Mouse (Mus musculus): ENCODE data around the gene Dbndd1. TPM values are rescaled to one million over a fixed set of nuclear protein-coding genes. Genes with fewer than 3 reads are reported as not detected.

Dbndd1 gene
- polyA plus RNA-seq, 1 experiment from 2014 or later = 85.6 TPM

- Histone ChIP-seq H3K27me3 (no peaks in the 10 kb centered on the region), H3K4me3 (no peak overlapping the region), H3K4me1 (replicated peaks) (peaks cover 37% of the 10 kb centered on the region), H3K9ac (no peak overlapping the region), H3K27ac (no peak overlapping the region), H3K4me2 (no peak overlapping the region), H3K9me3 (no peaks in the 10 kb centered on the region), H3K36me3 (peaks cover 60% of the 10 kb centered on the region)
- ATAC-seq (ENCODE audit: low FRiP score) = no peak
- WGBS = 68% methylated on average over 5 of the region's 5 CpGs
Measured at GRCm38 (mm10) chr8:123510819-123511218, 4.4 kb downstream of the Dbndd1 start.

- Histone ChIP-seq H3K27ac (no peak overlapping the region), H3K36me3 (peaks cover 97% of the 10 kb centered on the region), H3K27me3 (no peaks in the 10 kb centered on the region), H3K4me2 (no peak overlapping the region), H3K4me3 (no peak overlapping the region), H3K9ac (no peak overlapping the region), H3K4me1 (replicated peaks) (peaks cover 9% of the 10 kb centered on the region; the same call in 1 of the 2 replicates), H3K9me3 (no peaks in the 10 kb centered on the region)
- WGBS = 95% methylated on average over 5 of the region's 5 CpGs
- no peak for ATAC-seq (ENCODE audit: low FRiP score)
Measured at GRCm38 (mm10) chr8:123507153-123507552, 8.1 kb downstream of the Dbndd1 start.

- Histone ChIP-seq H3K36me3 (peaks cover 100% of the 10 kb centered on the region), H3K4me3 (no peak overlapping the region), H3K4me1 (replicated peaks) (0 out of 2 replicates have a peak, but pooled peaks cover 4% of the 10 kb centered on the region), H3K4me2 (no peak overlapping the region), H3K27me3 (no peaks in the 10 kb centered on the region), H3K9ac (no peak overlapping the region), H3K9me3 (no peaks in the 10 kb centered on the region), H3K27ac (no peak overlapping the region)
- no peak for ATAC-seq (ENCODE audit: low FRiP score)
- 83% methylated on average over 9 of the region's 9 CpGs for WGBS
Measured at GRCm38 (mm10) chr8:123505695-123506094, 9.6 kb downstream of the Dbndd1 start.

- peaks cover 100% of the 10 kb centered on the region for H3K36me3 ChIP-seq
- no peaks in the 10 kb centered on the region for H3K27me3 ChIP-seq
- H3K4me2 ChIP-seq = no peak overlapping the region
- no peak overlapping the region for H3K9ac ChIP-seq
- 72% methylated on average over 4 of the region's 4 CpGs for WGBS
- ATAC-seq (ENCODE audit: low FRiP score) = no peak
- no peak overlapping the region for H3K4me3 ChIP-seq
- no peaks in the 10 kb centered on the region for H3K4me1 ChIP-seq (replicated peaks)
- H3K27ac ChIP-seq = no peak overlapping the region
- H3K9me3 ChIP-seq = no peaks in the 10 kb centered on the region
Measured at GRCm38 (mm10) chr8:123505267-123505666, 10.0 kb downstream of the Dbndd1 start.

GRCm38 (mm10) chr8:123504591-123505195 is 10.6 kb downstream of the Dbndd1 start:
- H3K36me3 ChIP-seq = peaks cover 100% of the 10 kb centered on the region
- H3K4me1 ChIP-seq (replicated peaks) = no peaks in the 10 kb centered on the region
- no peak overlapping the region for H3K9ac ChIP-seq
- no peak overlapping the region for H3K4me3 ChIP-seq
- no peak overlapping the region for H3K27ac ChIP-seq
- no peaks in the 10 kb centered on the region for H3K27me3 ChIP-seq
- H3K9me3 ChIP-seq = no peaks in the 10 kb centered on the region
- 84% methylated on average over 9 of the region's 9 CpGs for WGBS
- no peak; the same call in 1 of the 2 replicates for ATAC-seq (ENCODE audit: low FRiP score)
- H3K4me2 ChIP-seq = no peak overlapping the region

- Histone ChIP-seq H3K4me2 (no peak overlapping the region), H3K27me3 (no peaks in the 10 kb centered on the region), H3K36me3 (peaks cover 100% of the 10 kb centered on the region), H3K9ac (no peak overlapping the region), H3K9me3 (no peaks in the 10 kb centered on the region), H3K4me3 (no peak overlapping the region), H3K4me1 (replicated peaks) (no peaks in the 10 kb centered on the region), H3K27ac (no peak overlapping the region)
- ATAC-seq (ENCODE audit: low FRiP score) = no peak
- 99% methylated on average over 6 of the region's 6 CpGs for WGBS
Measured at GRCm38 (mm10) chr8:123503801-123504467, 11.3 kb downstream of the Dbndd1 start.

- no peaks in the 10 kb centered on the region for H3K27me3 ChIP-seq
- H3K4me1 ChIP-seq (replicated peaks) = no peaks in the 10 kb centered on the region
- 94% methylated on average over 5 of the region's 5 CpGs for WGBS
- no peaks in the 10 kb centered on the region for H3K9me3 ChIP-seq
- no peak overlapping the region for H3K9ac ChIP-seq
- H3K27ac ChIP-seq = no peak overlapping the region
- H3K4me2 ChIP-seq = no peak overlapping the region
- no peak overlapping the region for H3K4me3 ChIP-seq
- no peak for ATAC-seq (ENCODE audit: low FRiP score)
- peaks cover 98% of the 10 kb centered on the region for H3K36me3 ChIP-seq
Measured at GRCm38 (mm10) chr8:123502192-123502591, 13.1 kb downstream of the Dbndd1 start.

- Histone ChIP-seq H3K9me3 (no peaks in the 10 kb centered on the region), H3K27ac (no peak overlapping the region), H3K4me3 (no peak overlapping the region), H3K4me1 (replicated peaks) (no peaks in the 10 kb centered on the region), H3K9ac (no peak overlapping the region), H3K36me3 (peaks cover 98% of the 10 kb centered on the region), H3K27me3 (no peaks in the 10 kb centered on the region), H3K4me2 (no peak overlapping the region)
- ATAC-seq (ENCODE audit: low FRiP score) = no peak
- WGBS = 96% methylated on average over 11 of the region's 11 CpGs
Measured at GRCm38 (mm10) chr8:123499556-123499955, 15.7 kb downstream of the Dbndd1 start.

GRCm38 (mm10) chr8:123498963-123499362 is 16.3 kb downstream of the Dbndd1 start:
- Histone ChIP-seq H3K27me3 (no peaks in the 10 kb centered on the region), H3K4me1 (replicated peaks) (no peaks in the 10 kb centered on the region), H3K9me3 (no peaks in the 10 kb centered on the region), H3K4me2 (no peak overlapping the region), H3K4me3 (no peak overlapping the region), H3K27ac (no peak overlapping the region), H3K36me3 (peaks cover 98% of the 10 kb centered on the region), H3K9ac (no peak overlapping the region)
- 92% methylated on average over 11 of the region's 11 CpGs for WGBS
- no peak for ATAC-seq (ENCODE audit: low FRiP score)

- no peak for ATAC-seq (ENCODE audit: low FRiP score)
- peaks cover 98% of the 10 kb centered on the region for H3K36me3 ChIP-seq
- H3K27me3 ChIP-seq = no peaks in the 10 kb centered on the region
- no peak overlapping the region for H3K9ac ChIP-seq
- H3K9me3 ChIP-seq = no peaks in the 10 kb centered on the region
- no peak overlapping the region for H3K4me3 ChIP-seq
- no peak overlapping the region for H3K27ac ChIP-seq
- 86% methylated on average over 4 of the region's 4 CpGs for WGBS
- no peak overlapping the region for H3K4me2 ChIP-seq
- no peaks in the 10 kb centered on the region for H3K4me1 ChIP-seq (replicated peaks)
Measured at GRCm38 (mm10) chr8:123497699-123498098, 17.6 kb downstream of the Dbndd1 start.

- H3K27me3 ChIP-seq = no peaks in the 10 kb centered on the region
- no peak overlapping the region for H3K4me2 ChIP-seq
- H3K9me3 ChIP-seq = no peaks in the 10 kb centered on the region
- no peaks in the 10 kb centered on the region for H3K4me1 ChIP-seq (replicated peaks)
- no peak overlapping the region for H3K27ac ChIP-seq
- ATAC-seq (ENCODE audit: low FRiP score) = no peak
- H3K36me3 ChIP-seq = peaks cover 96% of the 10 kb centered on the region
- H3K4me3 ChIP-seq = no peak overlapping the region
- WGBS = 98% methylated on average over 9 of the region's 9 CpGs
- H3K9ac ChIP-seq = no peak overlapping the region
Measured at GRCm38 (mm10) chr8:123492898-123493297, 22.4 kb downstream of the Dbndd1 start.

GRCm38 (mm10) chr8:123491280-123492075 is 23.8 kb downstream of the Dbndd1 start:
- peaks cover 96% of the 10 kb centered on the region for H3K36me3 ChIP-seq
- no peaks in the 10 kb centered on the region for H3K4me1 ChIP-seq (replicated peaks)
- H3K9ac ChIP-seq = no peak overlapping the region
- no peak for ATAC-seq (ENCODE audit: low FRiP score)
- H3K4me2 ChIP-seq = no peak overlapping the region
- H3K27me3 ChIP-seq = no peaks in the 10 kb centered on the region
- 95% methylated on average over 15 of the region's 15 CpGs for WGBS
- H3K9me3 ChIP-seq = no peaks in the 10 kb centered on the region
- no peak overlapping the region for H3K27ac ChIP-seq
- H3K4me3 ChIP-seq = no peak overlapping the region

Data from hindbrain, embryonic 13.5 days (tissue).